Mouse (Mus musculus) lung, postnatal 0 days (tissue): ENCODE results near the gene Gpr65. TPM values are rescaled to one million over a fixed set of nuclear protein-coding genes. Genes with fewer than 3 reads are reported as not detected.

Experiments
- ATAC-seq: fragments of 200-750 bp; cut with Nextera tagmentation; 2 replicates; pipeline ENCODE4 v1.8.0; 2017; ENCODE audit warnings: moderate library complexity
- DNase-seq: peaks from one replicate; pipeline ENCODE4 v3.0.0-alpha.2; 2016; ENCODE audit warnings: low spot score
- H3K27ac ChIP-seq: fragments of 300-500 bp; sonication (generic); 2 replicates; pipeline ENCODE4 v1.5.1; 2014; ENCODE audit warnings: antibody characterized with exemption, mild to moderate bottlenecking, low read length, mixed read lengths
- H3K27me3 ChIP-seq: fragments of 300-500 bp; sonication (generic); replicated peaks from 2 replicates; pipeline ENCODE4 v1.6.1; 2014; ENCODE audit warnings: low read length, mixed read lengths; ENCODE audit not compliant: insufficient read depth
- H3K36me3 ChIP-seq: fragments of 300-500 bp; sonication (generic); 2 replicates; pipeline ENCODE4 v1.6.1; 2014; ENCODE audit warnings: low read length, mixed read lengths; ENCODE audit not compliant: insufficient read depth
- H3K4me1 ChIP-seq: fragments of 300-500 bp; sonication (generic); 2 replicates; pipeline ENCODE4 v1.6.1; 2014; ENCODE audit warnings: antibody characterized with exemption, low read depth, low read length, mixed read lengths; ENCODE audit not compliant: insufficient read depth
- H3K4me2 ChIP-seq: fragments of 300-500 bp; sonication (generic); replicated peaks from 2 replicates; pipeline ENCODE4 v1.6.1; 2014; ENCODE audit warnings: low read depth, mild to moderate bottlenecking, low read length, moderate library complexity, mixed read lengths
- H3K4me3 ChIP-seq: fragments of 300-500 bp; sonication (generic); 2 replicates; pipeline ENCODE4 v1.5.1; 2014; ENCODE audit warnings: low read depth, low read length
- H3K9ac ChIP-seq: fragments of 300-500 bp; sonication (generic); replicated peaks from 2 replicates; pipeline ENCODE4 v1.6.1; 2014; ENCODE audit warnings: low read depth, mild to moderate bottlenecking
- H3K9me3 ChIP-seq: fragments of 300-500 bp; sonication (generic); 2 replicates; pipeline ENCODE4 v1.6.1; 2016; ENCODE audit warnings: low read length, mixed read lengths
- CTCF ChIP-seq: IDR thresholded peaks from 2 replicates; pipeline ENCODE4 v1.5.1; 2016; ENCODE audit warnings: antibody characterized with exemption, mild to moderate bottlenecking
- EP300 ChIP-seq: IDR thresholded peaks from 2 replicates; pipeline ENCODE4 v1.6.1; 2016; ENCODE audit warnings: antibody characterized with exemption, mild to moderate bottlenecking, control low read depth
- WGBS: fragments of 180-500 bp; shearing (Covaris S2); extraction: QIAGEN DNeasy Blood & Tissue Kit; methylation state at CpG from one replicate; pipeline ENCODE4 v1.1.7; 2014; 5-methylcytosine and 5-hydroxymethylcytosine counted together
- polyA plus RNA-seq: library from polyadenylated mRNA; unstranded; fragments of >200 nt; fragmentation: Nextera tagmentation; extraction: Ambion mirVana; gene quantifications from 2 replicates; pipeline ENCODE4 v1.2.1, GENCODE M21; 2015

Gene Gpr65
- polyA plus RNA-seq, 1 experiment from 2014 or later, result 2.3 TPM

- Histone ChIP-seq H3K9ac (peak within 1 kb of the TSS; percentile 72), H3K36me3 (no peaks in the 10 kb centered on the region), H3K4me1 (0 out of 2 replicates have a peak, but pooled peaks cover 3% of the 10 kb centered on the region), H3K9me3 (no peaks in the 10 kb centered on the region), H3K4me2 (peak within 1 kb of the TSS; percentile 64), H3K27me3 (no peaks in the 10 kb centered on the region), H3K4me3 (peak within 1 kb of the TSS; percentile 92), H3K27ac (peak within 1 kb of the TSS; percentile 94)
- DNase-seq, result peak; percentile 85
- no peak for TF ChIP-seq CTCF
- TF ChIP-seq EP300, result no peak
- WGBS, result 1% methylated on average over 66 of the region's 76 CpGs
- peak; percentile 87 for ATAC-seq
These were observed 9.5 kb upstream of the Gpr65 start, which contains the start of gene Galc for GRCm38 (mm10) chr12:98258845-98259517. TSS of gene Galc (minus strand) at chr12:98259459.

DNA sequence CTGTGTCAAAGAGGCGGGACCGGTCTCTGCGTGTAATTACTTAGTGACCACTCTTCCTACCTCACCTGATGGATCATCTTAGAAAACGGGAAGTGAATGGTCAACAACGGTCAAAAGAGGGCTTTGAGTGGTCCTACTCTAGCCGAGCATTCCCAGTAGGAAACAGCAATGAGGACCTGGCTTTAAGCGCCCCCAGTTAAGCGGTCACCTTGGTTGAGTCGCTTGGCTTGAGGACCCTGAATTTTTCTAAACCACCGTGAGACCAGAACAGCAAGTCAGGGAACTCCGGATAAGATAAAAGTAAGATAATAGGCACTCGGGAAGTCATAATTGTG, 8.9 kb upstream of the Gpr65 start:
- Histone ChIP-seq H3K4me1 (0 out of 2 replicates have a peak, but pooled peaks cover 3% of the 10 kb centered on the region), H3K4me3 (peak overlapping the region; percentile 92), H3K9ac (peak overlapping the region; percentile 72; the same call in 1 of the 2 replicates), H3K4me2 (peak overlapping the region; percentile 64), H3K36me3 (no peaks in the 10 kb centered on the region), H3K27ac (peak overlapping the region; percentile 94), H3K9me3 (no peaks in the 10 kb centered on the region), H3K27me3 (no peaks in the 10 kb centered on the region)
- under 1% methylated on average over 12 of the region's 12 CpGs for WGBS
- ATAC-seq, result no peak
- no peak for DNase-seq
- TF ChIP-seq CTCF, result no peak
- TF ChIP-seq EP300, result no peak

GRCm38 (mm10) chr12:98265697-98266096, 2.7 kb upstream of the Gpr65 start:
- WGBS, result 75% methylated on average over 9 of the region's 9 CpGs
- Histone ChIP-seq H3K4me3 (no peak overlapping the region), H3K27me3 (no peaks in the 10 kb centered on the region), H3K9me3 (no peaks in the 10 kb centered on the region), H3K9ac (no peak overlapping the region), H3K36me3 (no peaks in the 10 kb centered on the region), H3K4me1 (no peaks in the 10 kb centered on the region), H3K4me2 (no peak overlapping the region), H3K27ac (no peak overlapping the region)
- no peak for ATAC-seq
- DNase-seq, result no peak
- TF ChIP-seq CTCF (no peak), EP300 (no peak)

- peak overlapping the region; percentile 49 for H3K4me2 ChIP-seq
- no peaks in the 10 kb centered on the region for H3K9me3 ChIP-seq
- DNase-seq, result no peak
- no peak overlapping the region for H3K9ac ChIP-seq
- WGBS, result 20% methylated on average over 17 of the region's 17 CpGs
- TF ChIP-seq CTCF, result no peak
- H3K4me1 ChIP-seq, result no peaks in the 10 kb centered on the region
- no peaks in the 10 kb centered on the region for H3K27me3 ChIP-seq
- H3K27ac ChIP-seq, result no peak overlapping the region
- peak overlapping the region; percentile 6 for H3K4me3 ChIP-seq
- no peak for ATAC-seq
- H3K36me3 ChIP-seq, result no peaks in the 10 kb centered on the region
These were observed 1.6 kb downstream of the Gpr65 start for GRCm38 (mm10) chr12:98269791-98270745.

- 34% methylated on average over 12 of the region's 12 CpGs for WGBS
- Histone ChIP-seq H3K4me1 (no peaks in the 10 kb centered on the region), H3K9ac (no peak overlapping the region), H3K9me3 (no peaks in the 10 kb centered on the region), H3K27me3 (no peaks in the 10 kb centered on the region), H3K36me3 (no peaks in the 10 kb centered on the region), H3K27ac (no peak overlapping the region), H3K4me2 (peak overlapping the region; percentile 49), H3K4me3 (peak overlapping the region; percentile 6)
- DNase-seq (no peak), ATAC-seq (no peak)
- TF ChIP-seq CTCF (no peak), EP300 (no peak)
These were observed 2.6 kb downstream of the Gpr65 start for GRCm38 (mm10) chr12:98270810-98271566.

- ATAC-seq (no peak), DNase-seq (no peak)
- WGBS, result 64% methylated on average over 7 of the region's 7 CpGs
- no peaks in the 10 kb centered on the region for H3K27me3 ChIP-seq
- TF ChIP-seq EP300, result no peak
- TF ChIP-seq CTCF, result no peak
- H3K9me3 ChIP-seq, result no peaks in the 10 kb centered on the region
- no peak overlapping the region for H3K9ac ChIP-seq
- H3K36me3 ChIP-seq, result no peaks in the 10 kb centered on the region
- no peaks in the 10 kb centered on the region for H3K4me1 ChIP-seq
- no peak overlapping the region for H3K27ac ChIP-seq
- H3K4me2 ChIP-seq, result no peak overlapping the region
- H3K4me3 ChIP-seq, result no peak overlapping the region
These were observed 4.0 kb downstream of the Gpr65 start for GRCm38 (mm10) chr12:98272433-98272832.
